Mouse (Mus musculus) frontal cortex, adult 2 months (tissue): ENCODE data around the gene Smug1. TPM values are rescaled to one million over a fixed set of nuclear protein-coding genes. Genes with fewer than 3 reads are reported as not detected.

Experiments
- DNase-seq, 2 experiments: peaks; one replicate each; pipeline ENCODE4 v3.0.0; 2022; ENCODE audit warnings: low spot score in 1 of 2; ENCODE audit errors: extremely low spot score in 1 of 2
- polyA plus RNA-seq: library from polyadenylated mRNA; depleted of rRNA; stranded (reverse); fragments of >200 nt; gene quantifications from 2 replicates; pipeline ENCODE4 v1.2.3, GENCODE M21; 2012

Gene Smug1
- polyA plus RNA-seq, 1 experiment = 16.3 TPM

DNA sequence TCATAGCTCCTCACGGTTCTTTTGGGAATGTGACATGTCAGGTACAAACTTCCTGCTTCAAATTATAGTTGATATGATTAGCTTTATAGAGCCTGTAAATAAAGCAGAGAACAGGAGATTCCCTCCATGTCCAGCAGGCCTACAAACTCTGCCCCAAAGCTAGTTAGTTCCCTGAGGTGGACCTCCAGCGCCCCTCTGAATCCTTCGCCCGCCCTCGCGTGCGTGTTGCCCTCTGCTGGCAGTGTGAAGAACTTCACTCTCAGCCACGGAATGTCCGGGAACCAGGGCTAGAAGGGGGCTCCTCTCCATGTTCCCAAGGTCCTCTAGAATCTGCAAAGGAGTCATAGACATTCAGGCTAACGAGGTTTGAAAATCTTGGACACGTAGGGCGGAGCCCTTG, 11.2 kb upstream of the Smug1 start:
- DNase-seq = no peak

DNA sequence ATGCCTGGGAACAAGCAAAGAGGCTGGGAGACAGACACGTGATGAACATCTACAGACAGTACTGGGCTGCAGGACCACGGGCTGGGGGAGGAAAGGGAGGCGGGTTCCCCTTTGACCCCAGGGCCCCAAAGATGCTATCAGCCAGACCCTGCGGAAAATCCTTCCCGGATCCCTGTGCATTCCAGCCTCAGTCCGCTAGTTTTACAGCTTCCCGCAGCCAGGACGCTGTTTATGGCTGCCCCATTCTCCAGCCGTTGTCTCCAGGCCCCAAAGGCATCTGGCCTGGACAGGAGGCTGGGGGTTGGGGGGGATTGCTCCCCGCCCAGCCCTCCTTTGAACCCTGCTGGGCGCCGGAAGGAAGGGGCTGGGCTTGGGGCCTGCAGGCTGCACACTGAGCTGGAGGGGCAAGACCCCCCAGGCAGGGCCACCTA, 10.7 kb upstream of the Smug1 start:
- no peak for DNase-seq

DNA sequence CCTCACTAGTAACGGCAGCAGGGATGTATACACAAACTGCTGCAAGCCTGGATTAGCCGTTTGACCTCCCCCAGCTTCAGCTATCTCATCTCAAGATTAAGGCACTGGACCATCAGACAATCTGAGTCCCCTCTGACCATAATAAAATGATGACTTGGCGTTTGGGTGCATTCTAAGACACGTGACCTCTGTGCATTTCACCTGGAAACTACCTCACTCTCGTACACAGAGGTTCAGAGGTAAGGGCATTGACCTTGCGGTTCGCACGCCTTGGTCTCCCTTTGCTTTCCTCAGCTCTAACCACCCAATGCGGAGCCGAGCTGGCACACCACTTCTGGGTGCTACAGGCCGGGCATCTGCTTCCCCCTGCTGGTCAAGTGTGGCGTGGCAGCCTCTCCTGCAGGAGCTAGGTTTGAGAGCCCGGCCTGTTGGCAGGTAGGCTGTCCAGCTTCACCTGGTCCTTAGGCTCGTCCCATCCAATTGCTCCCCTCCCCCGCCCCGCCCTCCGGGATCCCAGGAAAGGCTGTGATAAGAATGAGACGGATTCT, 10.1 kb upstream of the Smug1 start:
- peak; percentile 75 to 96 for DNase-seq

DNA sequence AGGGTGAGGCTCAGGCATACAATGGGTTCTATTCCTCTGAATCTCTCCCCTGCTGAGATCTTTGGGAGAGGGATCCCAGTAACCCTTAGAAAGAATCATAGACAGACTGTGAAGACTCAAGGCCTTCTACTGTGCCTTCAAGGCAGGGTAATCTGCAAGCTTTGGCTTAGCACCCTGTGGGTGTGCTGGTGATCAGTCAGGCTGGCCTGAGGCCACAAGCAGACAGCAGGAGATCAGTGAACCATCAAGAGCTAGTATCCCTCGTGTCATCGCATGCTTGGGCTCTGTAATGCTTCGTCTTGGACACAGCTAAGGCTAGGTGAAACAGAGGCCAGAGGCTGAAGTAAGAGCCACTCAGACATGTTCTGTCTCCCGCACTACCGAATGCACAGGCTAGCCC, 6.4 kb upstream of the Smug1 start:
- DNase-seq = no peak

DNA sequence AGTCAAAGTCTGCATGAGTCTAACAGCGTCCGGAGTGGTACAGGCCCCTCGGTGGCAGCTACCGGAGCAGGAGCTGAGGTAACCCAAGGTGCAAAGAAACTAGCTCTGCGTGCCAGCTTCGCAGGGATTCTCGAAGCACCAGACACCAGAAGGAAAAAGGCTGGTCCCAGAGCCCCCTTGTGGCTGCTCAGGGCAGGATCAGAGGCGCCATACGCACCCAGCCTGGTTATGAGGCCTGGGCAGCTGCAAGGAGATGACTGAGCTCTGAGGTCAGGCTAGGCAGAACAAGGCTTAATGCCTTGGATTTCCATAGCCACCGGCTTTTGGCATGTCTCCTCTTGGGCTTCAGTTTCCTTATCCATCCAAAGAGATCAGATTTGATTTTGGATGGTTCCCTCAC, 5.6 kb upstream of the Smug1 start:
- DNase-seq = peak in 1 of 2 experiments; percentile 65

DNA sequence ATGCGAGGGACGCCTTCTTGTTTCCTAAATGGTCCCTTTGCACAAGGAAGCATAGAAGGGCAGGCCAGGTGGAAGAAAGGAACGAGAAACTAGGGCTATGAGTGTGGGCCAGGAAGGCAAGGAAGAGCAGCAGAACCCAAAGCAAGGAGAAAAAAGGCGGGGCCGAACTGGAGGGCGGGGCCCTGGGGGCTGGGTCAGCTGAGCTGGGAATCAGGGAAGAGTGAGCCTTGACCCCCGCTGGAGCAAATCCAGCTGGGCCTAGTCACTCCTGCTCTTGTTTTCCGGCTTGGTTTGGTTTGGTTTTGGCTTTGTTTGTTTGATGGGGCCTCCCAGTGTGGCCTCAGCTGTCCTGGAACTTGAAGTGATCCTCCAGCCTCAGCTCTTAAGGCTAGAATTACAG, 4.4 kb upstream of the Smug1 start:
- no peak for DNase-seq

DNA sequence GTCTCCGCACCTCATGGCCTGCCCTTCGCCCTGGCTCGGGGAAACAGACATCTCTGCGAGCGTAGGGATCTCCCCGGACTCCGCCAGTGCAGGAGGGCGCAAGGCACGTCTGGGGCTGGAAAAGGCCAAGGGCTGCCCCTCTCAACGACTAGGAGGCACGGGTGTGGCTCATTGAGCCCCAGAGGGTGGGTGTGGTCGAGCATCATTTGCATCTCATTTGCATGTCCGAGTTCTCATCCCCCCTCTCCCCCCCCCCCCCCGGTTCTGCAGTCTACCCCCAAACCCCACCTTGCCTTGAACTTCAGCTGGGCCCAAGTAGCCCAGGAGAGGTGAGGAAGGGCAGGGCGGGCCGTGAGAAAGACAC, 3.4 kb upstream of the Smug1 start:
- DNase-seq = no peak

DNA sequence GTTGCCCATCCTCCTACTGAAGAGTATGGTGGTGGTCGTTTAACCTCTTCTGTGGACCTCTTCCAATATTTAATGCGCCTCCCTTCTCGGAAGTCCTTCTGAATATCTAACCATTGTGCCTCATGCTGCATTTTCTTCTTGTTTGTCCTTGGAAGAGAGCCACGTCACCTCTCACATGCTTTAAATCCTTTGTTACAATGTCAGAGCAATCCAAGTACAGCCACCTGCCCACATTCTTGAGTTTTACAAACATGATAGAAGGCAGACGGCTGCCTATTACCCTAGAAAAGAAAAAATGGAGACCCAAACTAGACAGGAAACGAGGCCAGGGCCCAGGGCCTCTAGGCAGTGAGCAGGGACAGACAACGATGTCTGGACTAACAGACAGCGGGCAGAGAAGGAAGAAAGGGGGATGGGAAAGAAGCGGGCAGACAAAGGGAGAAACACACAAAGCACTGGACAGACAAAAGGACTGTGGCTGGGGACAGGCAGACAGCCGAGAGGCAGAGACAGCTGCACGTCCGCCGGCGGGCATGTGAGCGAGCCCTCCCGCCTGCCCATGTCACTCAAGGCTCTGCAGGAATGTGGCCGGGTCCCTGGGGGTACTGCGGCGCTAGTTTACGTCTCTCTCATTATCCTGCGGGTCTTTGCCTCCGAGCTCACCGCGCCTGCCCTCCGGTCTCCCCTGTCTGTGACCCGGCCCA, 2.9 kb upstream of the Smug1 start:
- DNase-seq = no peak

DNA sequence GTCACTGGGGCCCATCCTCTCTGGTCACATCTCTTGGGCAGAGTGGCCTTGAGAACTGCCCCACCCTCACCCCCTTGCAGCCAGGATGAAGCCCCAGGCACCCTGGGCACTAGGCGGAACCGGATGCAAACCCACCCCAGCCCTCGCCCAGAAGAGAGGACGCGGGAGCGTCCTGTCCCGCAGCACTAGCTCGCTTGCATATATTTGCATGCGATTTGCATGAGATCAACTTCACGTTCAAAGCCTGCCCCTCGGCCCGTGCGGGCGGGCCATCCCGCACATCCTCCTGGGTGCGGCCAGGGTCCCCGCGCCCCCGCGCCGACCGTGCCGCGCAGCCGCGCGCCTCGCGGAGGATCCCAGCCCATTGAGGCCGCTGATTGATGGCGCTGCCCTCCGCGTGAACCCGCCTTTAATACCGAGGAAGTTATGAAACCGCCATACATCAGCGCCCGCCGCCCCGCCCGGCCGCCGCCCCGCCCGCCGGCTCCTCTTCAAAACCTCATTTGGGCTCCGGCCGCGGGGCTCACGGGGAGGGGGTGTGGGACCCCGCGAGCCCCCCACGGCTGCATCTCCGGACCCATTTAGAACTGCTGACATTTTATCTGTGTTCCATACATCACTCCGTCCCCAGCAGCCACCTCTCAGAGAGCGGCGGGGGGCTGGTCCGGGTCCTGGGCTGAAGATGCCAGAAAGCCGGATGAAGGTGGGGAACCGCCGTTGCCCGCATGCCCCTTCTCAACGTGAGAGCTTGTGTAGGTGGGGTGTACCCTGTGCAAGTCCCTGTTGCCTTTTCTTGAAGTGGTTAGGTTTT, 2.1 kb upstream of the Smug1 start:
- no peak for DNase-seq

DNA sequence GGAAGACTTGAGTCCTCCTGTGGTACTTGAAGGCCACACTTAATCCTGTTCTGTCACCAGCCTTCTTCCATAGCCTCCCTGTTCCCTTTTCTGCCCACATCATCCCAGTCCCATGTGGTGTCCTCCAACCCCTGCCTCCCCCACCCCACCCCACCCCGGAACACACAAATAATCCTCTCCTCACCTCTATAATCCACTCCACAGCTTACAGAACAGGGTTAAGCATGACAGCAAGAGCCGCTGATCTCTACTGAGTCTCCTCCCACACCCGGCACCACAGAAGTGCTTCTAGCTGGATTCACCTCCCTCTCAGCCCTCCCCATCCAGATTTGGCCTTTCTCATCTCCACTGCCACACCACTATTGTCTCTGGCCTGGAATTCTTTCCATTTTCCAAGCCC, 894 bp upstream of the Smug1 start:
- DNase-seq = no peak

DNA sequence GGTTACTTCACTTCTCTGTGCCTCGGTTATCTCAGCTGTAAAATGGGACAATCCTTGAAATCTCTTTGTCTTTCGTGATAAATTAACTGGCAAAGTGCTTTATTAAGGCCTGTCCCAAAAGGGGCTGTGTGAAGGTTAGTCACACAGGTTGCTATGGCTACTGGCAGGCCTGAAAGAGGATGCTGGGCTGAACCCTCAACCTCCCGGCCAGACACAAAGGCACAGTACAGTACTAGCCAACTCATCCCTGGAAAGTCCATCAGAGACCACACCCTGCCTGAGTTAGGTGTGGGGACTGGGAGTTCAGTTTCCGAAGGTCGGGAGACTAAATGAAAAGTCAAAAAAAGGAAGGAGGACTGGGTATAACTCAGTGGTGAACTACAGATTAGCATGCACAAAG, 968 bp downstream of the Smug1 start:
- no peak for DNase-seq

DNA sequence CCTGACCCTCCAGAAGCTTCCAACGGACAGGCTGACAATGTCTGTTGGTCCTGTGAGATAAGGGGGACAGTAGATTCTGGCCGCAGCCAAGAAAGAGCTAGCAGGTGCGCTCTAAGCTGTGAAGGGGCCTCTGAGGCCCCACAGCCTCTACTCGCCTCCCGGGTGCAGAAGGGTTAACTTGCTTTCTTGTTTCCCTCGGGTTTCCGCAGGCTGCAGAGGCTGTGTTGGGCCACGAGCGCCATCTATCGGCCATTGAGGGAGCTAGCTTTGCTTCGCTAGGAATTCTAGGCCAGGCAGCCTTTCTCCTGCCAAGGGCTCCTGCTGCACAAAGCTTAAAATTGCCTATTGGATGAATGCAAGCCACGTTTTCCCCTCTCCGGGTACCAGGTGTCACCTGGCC, 1.5 kb downstream of the Smug1 start:
- DNase-seq = peak; percentile 70 to 96

DNA sequence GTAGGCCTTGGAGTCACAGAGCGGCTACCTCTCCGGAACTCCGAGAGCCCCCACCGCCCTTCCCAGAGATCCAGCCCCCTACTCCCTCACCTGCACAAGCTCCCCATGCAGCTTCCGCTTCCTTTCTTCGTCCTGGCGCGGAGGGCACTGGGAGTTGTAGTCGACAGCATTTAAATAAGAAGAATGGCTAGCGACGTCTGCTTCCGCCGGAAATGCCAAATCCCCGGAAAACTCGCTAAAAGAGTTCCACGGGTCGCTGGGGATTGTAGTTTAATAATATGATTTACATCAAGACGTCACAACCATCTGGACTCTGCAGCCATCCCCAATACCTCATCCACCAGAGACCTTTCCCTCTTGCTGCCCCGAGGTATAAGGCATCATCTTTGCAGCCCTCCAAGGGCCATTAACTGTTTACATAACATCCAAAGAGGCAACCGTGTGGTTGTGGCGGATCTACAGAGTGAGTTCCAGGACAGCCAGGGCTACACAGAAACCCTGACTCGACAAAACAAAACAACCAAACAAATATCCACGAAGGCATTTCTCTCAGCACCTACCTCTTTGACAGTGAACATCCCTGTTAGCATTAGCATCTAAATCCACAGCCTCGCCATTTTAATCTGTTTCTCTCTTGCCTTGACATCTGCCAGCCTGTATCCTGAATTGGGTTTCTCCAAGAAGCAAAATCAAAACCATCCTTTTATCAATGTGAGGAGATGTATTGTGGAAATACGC, 3.5 kb downstream of the Smug1 start:
- DNase-seq = peak; percentile 93 to 97

DNA sequence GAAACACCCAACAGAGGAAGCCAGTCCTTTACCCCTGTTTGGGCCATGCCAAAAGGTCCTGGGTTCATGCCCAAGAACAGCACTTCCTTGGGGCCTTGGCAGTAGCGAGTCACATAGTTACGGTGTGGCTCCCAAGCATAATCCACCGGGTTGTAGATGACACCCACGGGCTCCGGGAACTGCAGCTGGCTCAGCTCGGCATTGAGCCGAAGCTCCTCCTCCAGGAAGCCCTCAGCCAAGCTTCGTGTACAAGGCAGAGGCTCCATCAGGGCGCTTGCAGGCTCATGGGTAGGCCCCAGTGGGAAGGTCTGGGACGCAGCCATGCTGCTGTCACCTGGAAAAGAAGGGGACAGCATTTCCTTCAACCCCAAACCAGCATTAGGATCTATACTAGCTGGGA, 9.3 kb downstream of the Smug1 start:
- peak in 1 of 2 experiments; percentile 48 for DNase-seq

DNA sequence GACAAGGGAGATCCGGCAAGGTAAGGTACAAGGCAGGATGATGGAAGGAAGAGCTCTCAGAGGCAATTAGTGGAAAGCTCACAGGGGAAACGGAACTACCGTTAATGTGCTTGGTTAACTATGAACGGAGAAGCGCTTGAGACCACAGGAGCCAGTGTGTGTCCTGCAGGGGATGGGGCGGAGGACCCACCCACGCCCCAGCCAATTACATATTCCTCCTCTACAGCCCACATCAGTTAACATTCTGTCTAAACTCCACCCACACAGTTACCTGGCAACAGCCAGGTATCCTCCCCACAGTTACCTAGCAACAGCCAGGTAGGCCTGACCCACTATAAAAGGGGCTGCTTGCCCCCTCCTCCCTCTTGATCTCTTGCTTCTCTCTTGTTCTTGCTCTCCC, 10.0 kb downstream of the Smug1 start:
- no peak for DNase-seq

DNA sequence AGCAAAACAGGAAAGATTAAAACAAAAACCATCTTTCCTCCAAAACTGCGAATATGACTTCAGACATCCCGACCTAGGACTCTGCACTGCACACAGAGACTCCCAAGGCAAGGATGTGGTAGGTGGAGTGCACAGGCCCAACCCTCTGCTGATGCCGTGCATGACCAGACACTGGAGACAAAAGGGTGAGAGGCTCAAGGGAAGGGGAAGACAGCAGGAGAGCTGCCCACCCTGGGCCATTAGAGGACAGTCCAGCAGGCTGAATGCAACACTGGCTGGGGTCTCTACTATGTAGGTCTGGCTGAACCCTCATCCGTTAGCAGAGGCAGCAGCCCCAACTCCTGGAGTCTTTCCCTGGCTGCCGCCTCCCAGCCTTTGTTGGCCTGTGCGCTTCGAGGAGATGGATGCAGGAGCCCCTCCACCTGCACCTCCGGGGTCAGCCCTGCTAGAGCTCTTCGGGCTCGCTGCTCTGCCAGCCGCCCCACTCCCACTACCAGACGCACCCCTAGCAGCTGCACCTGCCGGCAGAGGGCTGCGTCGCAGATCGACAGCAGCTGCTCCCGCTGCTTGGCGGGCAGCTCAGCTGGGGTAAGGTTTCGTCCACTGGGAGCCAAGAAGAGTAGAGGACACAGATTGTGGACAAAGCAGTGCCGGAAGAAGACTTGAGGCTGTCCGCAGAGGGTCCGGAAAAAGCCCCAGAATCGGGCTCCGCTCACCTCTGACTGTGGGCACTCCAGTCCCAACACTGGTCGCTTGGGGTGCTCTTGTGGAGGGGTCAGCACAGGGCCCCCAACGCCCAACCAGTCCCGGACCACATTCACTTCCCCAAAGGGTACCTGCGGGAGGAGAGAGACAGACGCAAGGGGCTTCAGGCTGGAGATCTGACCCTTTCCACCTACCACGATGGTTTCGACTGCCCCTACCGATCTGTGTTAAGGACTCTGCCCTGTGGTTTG, 11.2 kb downstream of the Smug1 start:
- DNase-seq = no peak

DNA sequence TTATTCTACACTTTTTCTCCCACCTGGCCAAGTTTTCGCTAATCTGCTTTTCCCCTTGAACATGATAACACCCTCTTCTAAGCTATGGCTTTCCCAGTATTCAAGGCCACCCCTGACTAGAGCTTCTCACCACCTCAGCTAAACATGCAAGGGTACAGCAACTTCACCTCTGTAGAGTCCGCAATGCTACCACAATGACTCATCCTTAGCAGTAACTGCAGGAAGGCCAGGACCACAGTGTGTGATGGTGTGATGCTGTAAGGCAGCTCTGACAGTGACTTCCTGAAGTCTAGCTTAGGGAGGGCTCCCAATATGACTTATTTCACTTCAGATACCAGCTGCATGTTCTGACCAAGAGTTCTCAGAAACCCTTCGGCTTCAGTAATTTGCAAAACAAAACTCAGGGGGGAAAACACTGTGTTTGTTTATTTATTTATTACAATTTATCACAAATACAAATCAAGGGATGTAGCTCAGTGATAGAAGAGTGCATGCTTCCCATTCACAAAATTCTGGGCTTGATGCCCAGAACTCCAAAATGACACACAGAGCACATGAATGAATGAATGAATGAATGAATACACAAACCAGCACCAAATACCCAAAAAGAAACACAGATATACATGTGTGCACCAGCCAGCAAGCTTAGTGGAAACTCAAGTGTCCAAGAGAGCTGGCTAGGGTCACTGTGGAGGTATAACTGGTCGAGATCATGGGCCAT, 13.8 kb downstream of the Smug1 start:
- no peak for DNase-seq

DNA sequence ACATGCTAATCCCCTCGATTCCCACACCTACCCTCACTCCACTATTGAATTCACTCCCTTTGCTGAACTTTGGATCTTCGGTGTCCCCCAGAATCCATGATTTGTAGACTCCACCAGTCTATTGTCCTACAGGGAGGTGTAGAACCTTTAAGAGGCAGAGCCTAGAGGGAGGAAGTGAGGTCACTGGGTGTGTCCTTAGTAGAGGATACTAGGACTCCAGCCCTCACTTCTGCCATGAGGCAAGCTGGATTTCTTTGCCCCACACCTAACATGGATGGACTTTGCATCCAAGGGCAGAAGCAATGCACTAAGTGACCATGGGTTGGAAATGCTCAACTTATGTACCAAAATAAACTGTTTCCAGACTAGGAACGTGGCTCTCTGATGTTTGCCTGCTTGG, 14.5 kb downstream of the Smug1 start:
- DNase-seq = no peak

DNA sequence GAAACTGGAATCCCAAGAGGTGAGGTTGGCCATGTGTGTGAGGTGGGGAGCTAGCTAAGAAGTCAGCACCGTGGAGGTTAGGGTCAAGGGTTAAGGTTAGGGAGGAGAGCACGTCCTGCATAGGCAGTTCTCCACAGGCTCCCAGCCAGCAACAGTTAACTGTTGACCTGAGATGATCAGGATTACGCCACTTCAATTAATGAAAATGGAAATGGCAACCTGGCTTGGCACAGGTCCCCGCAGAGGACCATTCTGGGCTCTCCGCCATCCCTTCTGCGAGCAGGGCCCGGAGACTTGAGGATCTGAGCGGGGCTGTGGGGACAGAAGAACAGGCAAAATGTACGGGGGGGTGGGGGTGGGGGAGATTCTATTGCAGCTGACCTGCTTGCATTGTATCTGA, 19.1 kb downstream of the Smug1 start:
- DNase-seq = no peak

DNA sequence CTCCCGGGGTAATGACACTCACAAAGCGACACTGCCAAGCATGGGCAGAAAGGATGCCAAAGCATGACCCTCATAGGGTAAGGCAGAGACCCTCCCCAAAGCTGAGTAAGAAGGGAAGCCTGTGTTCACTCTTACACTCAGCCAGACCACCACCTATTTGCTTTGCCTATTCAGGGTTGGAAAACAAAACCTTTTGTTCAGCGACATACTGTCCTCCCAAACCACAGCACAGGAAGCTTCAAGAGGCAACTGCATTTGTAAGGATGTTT, 19.5 kb downstream of the Smug1 start:
- no peak for DNase-seq
